Mouse (Mus musculus): ENCODE measurements at regions not wholly inside any gene's neighbourhood (a gene's known extent, or its start where the extent isn't known, plus 50 kb on each side); places are given as distances from the start of the nearest gene placed in this dataset.
"Not testable (repeated sequence)": the region's sequence is repeated elsewhere in the genome, so short reads cannot be mapped to it uniquely, and the experiment has no call there.

GRCm38 (mm10) chr3:37815771-37816170, 91.5 kb upstream of the Gm5148 start:
- no peak for DNase-seq

- no peak for DNase-seq
Observed at GRCm38 (mm10) chr3:37812936-37813335, 88.6 kb upstream of the Gm5148 start.

- DNase-seq, result no peak
Observed at GRCm38 (mm10) chr3:37811429-37811828, 87.1 kb upstream of the Gm5148 start.

GRCm38 (mm10) chr3:37810763-37811162, 86.5 kb upstream of the Gm5148 start:
- no peak for DNase-seq

- DNase-seq, result no peak
Observed at GRCm38 (mm10) chr3:37805805-37806148, 81.5 kb upstream of the Gm5148 start.

GRCm38 (mm10) chr3:37804941-37805804, 80.9 kb upstream of the Gm5148 start:
- no peak for DNase-seq

- DNase-seq, result no peak
Observed at GRCm38 (mm10) chr3:37804261-37804660, 80.0 kb upstream of the Gm5148 start.

- not testable (repeated sequence) for DNase-seq
Observed at GRCm38 (mm10) chr3:37803781-37804180, 79.5 kb upstream of the Gm5148 start.

- DNase-seq, result no peak
Observed at GRCm38 (mm10) chr3:37801551-37801950, 77.3 kb upstream of the Gm5148 start.

GRCm38 (mm10) chr3:37799809-37800208, 75.5 kb upstream of the Gm5148 start:
- DNase-seq, result no peak

GRCm38 (mm10) chr3:37789711-37790110, 65.4 kb upstream of the Gm5148 start:
- no peak for DNase-seq

- DNase-seq, result no peak
Observed at GRCm38 (mm10) chr3:37789143-37789697, 64.9 kb upstream of the Gm5148 start.

- DNase-seq, result peak in 1 of 2 experiments; percentile 8
Observed at GRCm38 (mm10) chr3:37788366-37788765, 64.1 kb upstream of the Gm5148 start.

GRCm38 (mm10) chr3:37786792-37787191, 62.5 kb upstream of the Gm5148 start:
- no peak for DNase-seq

GRCm38 (mm10) chr3:37781086-37781485, 56.8 kb upstream of the Gm5148 start:
- DNase-seq, result no peak

- no peak for DNase-seq
Observed at GRCm38 (mm10) chr3:37779867-37780475, 55.7 kb upstream of the Gm5148 start.

GRCm38 (mm10) chr3:37778386-37778785, 54.1 kb upstream of the Gm5148 start:
- DNase-seq, result no peak

GRCm38 (mm10) chr3:37776224-37776623, 51.9 kb upstream of the Gm5148 start:
- no peak for DNase-seq

All from kidney, adult 8-10 months (tissue).